In the genomic region with DNA sequence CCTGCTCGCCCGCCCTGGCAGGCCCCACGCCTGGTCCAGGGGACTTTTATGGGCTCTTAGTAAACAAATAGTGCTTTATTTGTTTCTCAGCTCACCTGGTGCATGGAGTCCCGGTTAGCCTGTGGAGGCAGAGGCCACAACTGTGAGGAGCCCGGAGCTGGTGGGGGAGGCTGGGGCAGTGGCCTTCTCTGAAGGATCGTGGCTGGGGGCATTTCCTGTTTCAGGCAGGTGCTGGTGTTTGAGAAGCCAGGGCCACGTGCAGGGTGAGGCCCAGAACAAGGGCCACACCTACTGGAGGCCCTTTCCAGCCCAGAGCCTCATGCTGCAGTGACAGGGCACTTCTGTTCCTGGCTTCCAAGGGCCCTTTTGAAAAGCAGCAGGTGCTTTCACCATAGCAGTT, we compare ENCODE assay signal across 13 mouse cellular contexts. TPM values are rescaled to one million over a fixed set of nuclear protein-coding genes. Genes with fewer than 3 reads are reported as not detected.
DNase-seq lines count a peak whose midpoint lies in the region; ATAC-seq lines count a peak whose summit lies in the region.
"Had no signal": no experiment of that assay in that cellular context is flagged by ENCODE, and none has a peak within 500 bp of the region (broad histone marks: within the 10 kb centered on the region; RNA-seq: fewer than 3 reads in every experiment).

No protein-coding gene starts in this region.

- H3K27ac ChIP-seq in midbrain, embryonic 10.5 days (replicated peaks) = peak overlapping the region; percentile 63
- H3K27ac ChIP-seq in midbrain, embryonic 13.5 days = no peak overlapping the region
- peak overlapping the region; percentile 65 for H3K27ac ChIP-seq in embryonic facial prominence, embryonic 10.5 days (replicated peaks)
- peak overlapping the region; percentile 79 for H3K27ac ChIP-seq in liver, embryonic 11.5 days (ENCODE audit: low read depth, low read length)
- H3K27ac ChIP-seq in forebrain, embryonic 11.5 days (ENCODE audit: low read depth, low read length) = no peak overlapping the region
- H3K27ac ChIP-seq: embryonic facial prominence, embryonic 12.5 days had no signal

- peaks cover 58% of the 10 kb centered on the region for H3K4me1 ChIP-seq in midbrain, embryonic 10.5 days
- H3K4me1 ChIP-seq in midbrain, embryonic 13.5 days (replicated peaks) = peaks cover 17% of the 10 kb centered on the region
- peaks cover 75% of the 10 kb centered on the region for H3K4me1 ChIP-seq in embryonic facial prominence, embryonic 10.5 days
- H3K4me1 ChIP-seq in liver, embryonic 11.5 days (replicated peaks; ENCODE audit: control insufficient read depth, insufficient read depth, low read length) = peaks cover 19% of the 10 kb centered on the region
- no peaks in the 10 kb centered on the region; the same call in 1 of the 2 replicates for H3K4me1 ChIP-seq in forebrain, embryonic 11.5 days (replicated peaks; ENCODE audit: control insufficient read depth, insufficient read depth, low read length)

- no peaks in the 10 kb centered on the region for H3K9me3 ChIP-seq in midbrain, embryonic 10.5 days (replicated peaks)
- no peaks in the 10 kb centered on the region for H3K9me3 ChIP-seq in midbrain, embryonic 13.5 days
- no peaks in the 10 kb centered on the region for H3K9me3 ChIP-seq in embryonic facial prominence, embryonic 10.5 days
- no peaks in the 10 kb centered on the region for H3K9me3 ChIP-seq in liver, embryonic 11.5 days (ENCODE audit: control insufficient read depth, low read length)
- H3K9me3 ChIP-seq in forebrain, embryonic 11.5 days (ENCODE audit: control insufficient read depth, low read length) = no peaks in the 10 kb centered on the region
- H3K9me3 ChIP-seq: embryonic facial prominence, embryonic 12.5 days had no signal

- ATAC-seq in midbrain, embryonic 13.5 days = no peak
- peak; percentile 81 for ATAC-seq in liver, embryonic 11.5 days (replicated peaks; ENCODE audit: low FRiP score)
- ATAC-seq in megakaryocyte progenitor cell, adult 5-6 weeks (replicated peaks; ENCODE audit: poor library complexity) = peak; percentile 41
- no peak for ATAC-seq in forebrain, embryonic 11.5 days (replicated peaks; ENCODE audit: low FRiP score)

- 0 out of 2 replicates have a peak, but pooled peaks cover 14% of the 10 kb centered on the region for H3K27me3 ChIP-seq in midbrain, embryonic 10.5 days (ENCODE audit: low read depth, poor library complexity, severe bottlenecking)
- H3K27me3 ChIP-seq in midbrain, embryonic 13.5 days = peaks cover 6% of the 10 kb centered on the region
- 0 out of 2 replicates have a peak, but pooled peaks cover 7% of the 10 kb centered on the region for H3K27me3 ChIP-seq in embryonic facial prominence, embryonic 10.5 days (replicated peaks; ENCODE audit: low read depth, poor library complexity, severe bottlenecking)
- no peaks in the 10 kb centered on the region; the same call in 1 of the 2 replicates for H3K27me3 ChIP-seq in liver, embryonic 11.5 days (replicated peaks; ENCODE audit: control insufficient read depth, insufficient read depth, low read length)
- no peaks in the 10 kb centered on the region for H3K27me3 ChIP-seq in forebrain, embryonic 11.5 days (ENCODE audit: control insufficient read depth, insufficient read depth, low read length)
- H3K27me3 ChIP-seq: embryonic facial prominence, embryonic 12.5 days had no signal

- 76% methylated on average over 7 of the region's 7 CpGs for WGBS in midbrain, embryonic 10.5 days
- WGBS in midbrain, embryonic 13.5 days = 64% methylated on average over 7 of the region's 7 CpGs
- WGBS in embryonic facial prominence, embryonic 10.5 days = 63% methylated on average over 7 of the region's 7 CpGs
- 39% methylated on average over 7 of the region's 7 CpGs for WGBS in liver, embryonic 11.5 days
- WGBS in forebrain, embryonic 11.5 days = 68% methylated on average over 7 of the region's 7 CpGs

- no peak overlapping the region for H3K9ac ChIP-seq in midbrain, embryonic 13.5 days (replicated peaks)
- peak overlapping the region; percentile 68 for H3K9ac ChIP-seq in liver, embryonic 11.5 days (ENCODE audit: low read depth, low read length)
- no peak overlapping the region for H3K9ac ChIP-seq in forebrain, embryonic 11.5 days (ENCODE audit: low read length)
- H3K9ac ChIP-seq: embryonic facial prominence, embryonic 12.5 days had no signal

- H3K4me3 ChIP-seq in midbrain, embryonic 10.5 days = no peak overlapping the region
- no peak overlapping the region for H3K4me3 ChIP-seq in midbrain, embryonic 13.5 days (replicated peaks)
- no peak overlapping the region for H3K4me3 ChIP-seq in embryonic facial prominence, embryonic 10.5 days
- H3K4me3 ChIP-seq in liver, embryonic 11.5 days (ENCODE audit: low read depth, low read length) = peak overlapping the region; percentile 10; the same call in 1 of the 2 replicates
- no peak overlapping the region for H3K4me3 ChIP-seq in forebrain, embryonic 11.5 days (ENCODE audit: low read depth, low read length)
- H3K4me3 ChIP-seq: embryonic facial prominence, embryonic 12.5 days had no signal

- H3K36me3 ChIP-seq in midbrain, embryonic 10.5 days = no peaks in the 10 kb centered on the region
- no peaks in the 10 kb centered on the region for H3K36me3 ChIP-seq in midbrain, embryonic 13.5 days
- no peaks in the 10 kb centered on the region for H3K36me3 ChIP-seq in embryonic facial prominence, embryonic 10.5 days (replicated peaks)
- no peaks in the 10 kb centered on the region for H3K36me3 ChIP-seq in liver, embryonic 11.5 days (ENCODE audit: control insufficient read depth, insufficient read depth, low read length)
- H3K36me3 ChIP-seq in forebrain, embryonic 11.5 days (ENCODE audit: control insufficient read depth, insufficient read depth, low read length) = no peaks in the 10 kb centered on the region
- H3K36me3 ChIP-seq: embryonic facial prominence, embryonic 12.5 days had no signal

- no peak overlapping the region for H3K4me2 ChIP-seq in midbrain, embryonic 13.5 days (replicated peaks)
- H3K4me2 ChIP-seq in liver, embryonic 11.5 days = peak overlapping the region; percentile 59
- H3K4me2 ChIP-seq in forebrain, embryonic 11.5 days (ENCODE audit: low read depth, low read length, severe bottlenecking) = no peak overlapping the region
- H3K4me2 ChIP-seq: embryonic facial prominence, embryonic 12.5 days had no signal

- DNase-seq in midbrain, embryonic 10.5 days (ENCODE audit: low spot score) = no peak
- no peak for DNase-seq in embryonic facial prominence, embryonic 10.5 days (ENCODE audit: low spot score)
- no peak for DNase-seq in liver, embryonic 11.5 days (ENCODE audit: low spot score)
- DNase-seq in gastrocnemius, adult 18-20 months (ENCODE audit: low spot score) = no peak
- DNase-seq in yolk sac, embryonic 10.5 days (ENCODE audit: low spot score) = no peak
- no peak for DNase-seq in forebrain, embryonic 11.5 days (ENCODE audit: low spot score)
- DNase-seq: cerebellum, adult 11-12 months; left cerebral cortex, postnatal 4 days had no signal

RNA-seq across cellular contexts. Expression of gene 1600014C23Rik, which starts 7.4 kb away (rescaled TPM):
- polyA plus RNA-seq in midbrain, embryonic 10.5 days (2016; fragmentation: Nextera tagmentation; extraction: Ambion mirVana) = 0.48 and 0.58 TPM in 2 replicates
- not detected in 2 replicates for polyA plus RNA-seq in midbrain, embryonic 13.5 days (2015; fragmentation: Nextera tagmentation; extraction: Ambion mirVana)
- not detected in 2 replicates for polyA plus RNA-seq in embryonic facial prominence, embryonic 10.5 days (2016; fragmentation: Nextera tagmentation; extraction: Ambion mirVana)
- polyA plus RNA-seq in liver, embryonic 11.5 days (2014; fragmentation: Nextera tagmentation; extraction: Ambion mirVana) = not detected in 2 replicates
- total RNA-seq in megakaryocyte progenitor cell, adult 5-6 weeks (2015) = not detected in 2 replicates
- total RNA-seq in megakaryocyte progenitor cell, adult 5-6 weeks (2017) = not detected in 2 replicates
- total RNA-seq in gastrocnemius, adult 18-20 months (2021) = not detected
- 0.55 and 0.99 TPM in 2 replicates for polyA plus RNA-seq in forebrain, embryonic 11.5 days (2014; fragmentation: Nextera tagmentation; extraction: Ambion mirVana)
- total RNA-seq: adrenal gland, adult 18-20 months; left cerebral cortex, postnatal 4 days; monocyte, adult 5-6 weeks had no signal

RNA-seq across cellular contexts. Expression of gene Tmem63b, which starts 39.5 kb away (rescaled TPM):
- 60.5 and 82.0 TPM in 2 replicates for polyA plus RNA-seq in midbrain, embryonic 10.5 days (2016; fragmentation: Nextera tagmentation; extraction: Ambion mirVana)
- 124 and 133 TPM in 2 replicates for polyA plus RNA-seq in midbrain, embryonic 13.5 days (2015; fragmentation: Nextera tagmentation; extraction: Ambion mirVana)
- 41.6 and 51.6 TPM in 2 replicates for polyA plus RNA-seq in embryonic facial prominence, embryonic 10.5 days (2016; fragmentation: Nextera tagmentation; extraction: Ambion mirVana)
- polyA plus RNA-seq in liver, embryonic 11.5 days (2014; fragmentation: Nextera tagmentation; extraction: Ambion mirVana) = 16.0 and 18.0 TPM in 2 replicates
- total RNA-seq in megakaryocyte progenitor cell, adult 5-6 weeks (2015) = 3.9 and 5.0 TPM in 2 replicates
- total RNA-seq in megakaryocyte progenitor cell, adult 5-6 weeks (2017) = 2.0 and 5.5 TPM in 2 replicates
- total RNA-seq in gastrocnemius, adult 18-20 months (2021) = 10 to 100 TPM; 65.0 to 70.8 TPM
- polyA plus RNA-seq in forebrain, embryonic 11.5 days (2014; fragmentation: Nextera tagmentation; extraction: Ambion mirVana) = 49.8 and 54.5 TPM in 2 replicates

RNA-seq across cellular contexts. Expression of gene Mrpl14, which starts 40.1 kb away (rescaled TPM):
- 148 and 155 TPM in 2 replicates for polyA plus RNA-seq in midbrain, embryonic 10.5 days (2016; fragmentation: Nextera tagmentation; extraction: Ambion mirVana)
- 115 and 121 TPM in 2 replicates for polyA plus RNA-seq in midbrain, embryonic 13.5 days (2015; fragmentation: Nextera tagmentation; extraction: Ambion mirVana)
- 156 and 170 TPM in 2 replicates for polyA plus RNA-seq in embryonic facial prominence, embryonic 10.5 days (2016; fragmentation: Nextera tagmentation; extraction: Ambion mirVana)
- polyA plus RNA-seq in liver, embryonic 11.5 days (2014; fragmentation: Nextera tagmentation; extraction: Ambion mirVana) = 192 and 194 TPM in 2 replicates
- 35.2 and 47.5 TPM in 2 replicates for total RNA-seq in megakaryocyte progenitor cell, adult 5-6 weeks (2015)
- total RNA-seq in megakaryocyte progenitor cell, adult 5-6 weeks (2017) = 24.9 and 34.2 TPM in 2 replicates
- total RNA-seq in gastrocnemius, adult 18-20 months (2021) = 100 to 1,000 TPM; 119 to 165 TPM
- 107 and 108 TPM in 2 replicates for polyA plus RNA-seq in forebrain, embryonic 11.5 days (2014; fragmentation: Nextera tagmentation; extraction: Ambion mirVana)

Comparison
In these comparisons a context has a peak if more than half of its experiments do, and no peak if none do; other contexts are left out.
1. H3K27ac ChIP-seq: peak in midbrain, embryonic 10.5 days (single experiment), embryonic facial prominence, embryonic 10.5 days (single experiment) and liver, embryonic 11.5 days (single experiment); none in midbrain, embryonic 13.5 days (single experiment) and forebrain, embryonic 11.5 days (single experiment).
2. ATAC-seq: peak in liver, embryonic 11.5 days (single experiment) and megakaryocyte progenitor cell, adult 5-6 weeks (single experiment); none in midbrain, embryonic 13.5 days (single experiment) and forebrain, embryonic 11.5 days (single experiment).